Mouse (Mus musculus) c-Kit-positive CD71-positive TER-119-negative erythroid progenitor cells, embryonic 14.5 days (primary cell): ENCODE measurements at regions not wholly inside any gene's neighbourhood (a gene's known extent, or its start where the extent isn't known, plus 50 kb on each side); places are given as distances from the start of the nearest gene placed in this dataset.
A peak's percentile ranks its signal among the peaks of the same experiment; 100 is the strongest.

Experiments
- DNase-seq: peaks from one replicate; pipeline ENCODE4 v3.0.0-alpha.2; 2013; ENCODE audit warnings: low read depth

- no peak for DNase-seq
These were observed 285.6 kb downstream of the 1810013L24Rik start for GRCm38 (mm10) chr16:9115548-9115947.

- DNase-seq = no peak
These were observed 291.7 kb downstream of the 1810013L24Rik start for GRCm38 (mm10) chr16:9121581-9121980.

- peak; percentile 17 for DNase-seq
These were observed 302.2 kb downstream of the 1810013L24Rik start for GRCm38 (mm10) chr16:9132113-9132512.

- DNase-seq = no peak
These were observed 302.9 kb downstream of the 1810013L24Rik start for GRCm38 (mm10) chr16:9132778-9133177.

- DNase-seq = no peak
These were observed 305.5 kb downstream of the 1810013L24Rik start for GRCm38 (mm10) chr16:9135377-9135776.

- no peak for DNase-seq
These were observed 308.8 kb downstream of the 1810013L24Rik start for GRCm38 (mm10) chr16:9138552-9139224.

GRCm38 (mm10) chr16:9139405-9139804, 309.5 kb downstream of the 1810013L24Rik start:
- DNase-seq = no peak

- DNase-seq = no peak
These were observed 319.6 kb downstream of the 1810013L24Rik start for GRCm38 (mm10) chr16:9149209-9150135.

- DNase-seq = no peak
These were observed 322.0 kb downstream of the 1810013L24Rik start for GRCm38 (mm10) chr16:9151936-9152335.

- no peak for DNase-seq
These were observed 323.6 kb downstream of the 1810013L24Rik start for GRCm38 (mm10) chr16:9153501-9153900.

GRCm38 (mm10) chr16:9165763-9166310, 335.9 kb downstream of the 1810013L24Rik start:
- no peak for DNase-seq

- DNase-seq = no peak
These were observed 346.5 kb downstream of the 1810013L24Rik start for GRCm38 (mm10) chr16:9176402-9176801.

GRCm38 (mm10) chr16:9195821-9196220, 365.9 kb downstream of the 1810013L24Rik start:
- DNase-seq = no peak

GRCm38 (mm10) chr16:9198903-9199532, 369.1 kb downstream of the 1810013L24Rik start:
- DNase-seq = no peak

- no peak for DNase-seq
These were observed 378.7 kb downstream of the 1810013L24Rik start for GRCm38 (mm10) chr16:9208602-9209001.

- no peak for DNase-seq
These were observed 381.6 kb downstream of the 1810013L24Rik start for GRCm38 (mm10) chr16:9211485-9211884.

GRCm38 (mm10) chr16:9215131-9215530, 385.2 kb downstream of the 1810013L24Rik start:
- no peak for DNase-seq

- DNase-seq = no peak
These were observed 387.5 kb downstream of the 1810013L24Rik start for GRCm38 (mm10) chr16:9217361-9217760.

GRCm38 (mm10) chr16:9230178-9230577, 400.3 kb downstream of the 1810013L24Rik start:
- DNase-seq = no peak

GRCm38 (mm10) chr16:9242099-9242498, 412.2 kb downstream of the 1810013L24Rik start:
- no peak for DNase-seq

GRCm38 (mm10) chr16:9247198-9247597, 417.3 kb downstream of the 1810013L24Rik start:
- DNase-seq = no peak

- DNase-seq = no peak
These were observed 423.2 kb downstream of the 1810013L24Rik start for GRCm38 (mm10) chr16:9253054-9253453.
